Mouse (Mus musculus): ENCODE data around the gene Ctdnep1.

Ctdnep1 gene

GRCm38 (mm10) chr11:69990850-69991691, 10.1 kb downstream of the Ctdnep1 start, which contains the start of gene Gabarap:
Gene Gabarap, plus strand, starts transcription at chr11:69991143.
- peak; percentile 94 for DNase-seq

GRCm38 (mm10) chr11:69991711-69992110, 10.8 kb downstream of the Ctdnep1 start:
- DNase-seq = no peak

- peak; percentile 72 for DNase-seq
Observed at GRCm38 (mm10) chr11:69992396-69992795, 11.4 kb downstream of the Ctdnep1 start.

GRCm38 (mm10) chr11:69992932-69993331, 12.0 kb downstream of the Ctdnep1 start:
- peak; percentile 42 for DNase-seq

- DNase-seq = peak; percentile 65
Observed at GRCm38 (mm10) chr11:69994401-69995090, 13.6 kb downstream of the Ctdnep1 start.

- DNase-seq = peak; percentile 99
Observed at GRCm38 (mm10) chr11:69995391-69995960, 14.5 kb downstream of the Ctdnep1 start, which contains the start of gene Phf23. Gene Phf23, plus strand, starts transcription at chr11:69995777.

- DNase-seq = peak; percentile 76
Observed at GRCm38 (mm10) chr11:69996161-69997061, 15.5 kb downstream of the Ctdnep1 start.

- peak; percentile 84 for DNase-seq
Observed at GRCm38 (mm10) chr11:69997070-69997509, 16.1 kb downstream of the Ctdnep1 start.

GRCm38 (mm10) chr11:69998567-69999491, 17.9 kb downstream of the Ctdnep1 start:
- peak; percentile 77 for DNase-seq

GRCm38 (mm10) chr11:69999666-70000065, 18.7 kb downstream of the Ctdnep1 start:
- DNase-seq = no peak

- DNase-seq = peak; percentile 93
Observed at GRCm38 (mm10) chr11:70000396-70000898, 19.5 kb downstream of the Ctdnep1 start, which contains the start of gene Dvl2. Gene Dvl2, plus strand, starts transcription at chr11:70000595.

GRCm38 (mm10) chr11:70001159-70001558, 20.2 kb downstream of the Ctdnep1 start:
- no peak for DNase-seq

- DNase-seq = no peak
Observed at GRCm38 (mm10) chr11:70001865-70002264, 20.9 kb downstream of the Ctdnep1 start.

- no peak for DNase-seq
Observed at GRCm38 (mm10) chr11:70002471-70002870, 21.5 kb downstream of the Ctdnep1 start.

- DNase-seq = no peak
Observed at GRCm38 (mm10) chr11:70005521-70005920, 24.6 kb downstream of the Ctdnep1 start.

GRCm38 (mm10) chr11:70010033-70010432, 29.1 kb downstream of the Ctdnep1 start:
- DNase-seq = no peak

GRCm38 (mm10) chr11:70010548-70010947, 29.6 kb downstream of the Ctdnep1 start:
- DNase-seq = no peak

- no peak for DNase-seq
Observed at GRCm38 (mm10) chr11:70010961-70011360, 30.0 kb downstream of the Ctdnep1 start.

- no peak for DNase-seq
Observed at GRCm38 (mm10) chr11:70012931-70013330, 32.0 kb downstream of the Ctdnep1 start.

GRCm38 (mm10) chr11:70013408-70013807, 32.5 kb downstream of the Ctdnep1 start:
- no peak for DNase-seq

GRCm38 (mm10) chr11:70014051-70014450, 33.1 kb downstream of the Ctdnep1 start:
- DNase-seq = no peak
